Mouse (Mus musculus) activated CD4-positive, CD25-positive, alpha-beta regulatory T cell, adult 4 months (primary cell): ENCODE data around the gene Zfp146. TPM values are rescaled to one million over a fixed set of nuclear protein-coding genes. Genes with fewer than 3 reads are reported as not detected.
"Not testable (repeated sequence)": the region's sequence is repeated elsewhere in the genome, so short reads cannot be mapped to it uniquely, and the experiment has no call there.

Experiments used
- ATAC-seq: one replicate; pipeline ENCODE4 v1.8.0; 2017
- polyA plus RNA-seq, 2 experiments: library from polyadenylated mRNA; unstranded; fragments of 100-300 nt; shearing (Covaris generic); gene quantifications; one replicate each; pipeline ENCODE4 v1.2.1; 2017

The Zfp146 gene
- polyA plus RNA-seq, 2 experiments from 2014 or later = 11.4 to 18.0 TPM

DNA sequence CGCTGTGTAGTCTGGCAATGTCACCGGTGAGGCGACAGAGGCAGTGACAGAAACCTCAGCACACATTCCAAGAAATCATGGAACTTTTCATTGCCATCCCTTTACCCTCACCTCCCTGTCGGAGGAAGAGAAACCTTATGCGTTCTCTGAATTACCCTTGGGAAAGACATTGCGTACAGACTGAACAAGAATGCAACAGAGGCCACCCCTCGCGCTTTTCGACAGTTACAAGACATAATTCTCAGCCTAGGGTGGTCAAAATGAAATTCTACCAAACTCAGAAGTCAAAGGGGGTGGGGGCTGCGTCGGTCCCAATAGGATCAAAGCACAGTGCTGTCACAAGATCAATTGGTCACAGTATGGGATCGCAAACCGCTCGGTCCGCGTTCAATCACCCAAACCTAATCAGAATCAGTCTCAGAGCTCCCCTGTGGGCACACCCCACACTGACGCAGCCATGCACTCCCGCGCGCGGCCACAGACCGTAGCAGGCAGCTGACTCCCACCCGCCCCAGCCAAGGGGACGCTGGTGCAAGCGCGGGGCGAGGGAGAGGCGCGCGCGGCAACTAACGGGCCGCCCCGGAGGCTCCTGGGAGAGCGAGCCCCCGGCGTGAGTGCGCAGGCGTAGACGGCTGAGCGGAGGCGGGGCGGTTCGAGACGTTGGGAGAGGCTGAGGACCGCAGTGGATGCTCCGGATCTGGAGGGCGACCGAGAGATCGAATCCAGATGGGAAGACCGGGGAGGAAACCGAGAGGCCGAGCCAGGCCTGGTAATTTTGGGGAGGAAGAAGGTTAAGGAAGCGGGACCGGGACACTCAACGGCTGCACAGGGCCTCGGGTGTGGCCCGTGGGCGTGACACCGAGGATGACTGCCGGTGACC lies 48.0 kb downstream of the Zfp146 start, which contains the start of gene Zfp382:
Zfp382 (plus strand) TSS at position 635 of the 880 bp plus-strand sequence.
- peak; percentile 87 for ATAC-seq

- not testable (repeated sequence) for ATAC-seq
Measured at GRCm38 (mm10) chr7:30117935-30118334, 51.6 kb downstream of the Zfp146 start.

DNA sequence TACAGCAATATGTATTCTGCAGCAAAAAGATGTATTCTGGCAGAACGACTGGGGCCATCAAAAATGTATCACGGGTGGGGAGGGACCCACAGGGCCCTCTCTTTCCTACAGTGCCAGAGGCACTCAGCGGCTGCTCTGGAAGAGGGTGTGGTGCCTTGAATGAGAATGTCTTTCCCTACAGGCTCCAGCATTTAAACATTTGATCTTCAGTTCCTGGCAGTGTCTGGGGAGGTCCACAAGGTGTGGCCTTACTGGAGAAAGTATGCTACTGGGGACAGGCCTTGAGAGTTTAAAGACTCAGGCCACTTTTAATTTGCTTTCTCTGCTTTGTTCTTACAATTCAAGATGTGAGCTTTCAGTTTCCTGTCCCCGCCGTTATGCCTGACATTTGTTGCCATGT lies 53.5 kb downstream of the Zfp146 start:
- ATAC-seq = no peak

Other genes with a start within 250 kb of the Zfp146 start
- gene Zfp74, start 215.7 kb downstream of the Zfp146 start, polyA plus RNA-seq = 1 to 10 TPM; 4.0 to 4.5 TPM
- 1 to 10 TPM; 1.0 to 1.5 TPM for gene Zfp568, start 185.8 kb downstream of the Zfp146 start, polyA plus RNA-seq
- gene Zfp14, start 118.4 kb downstream of the Zfp146 start, polyA plus RNA-seq = 1 to 10 TPM; 4.3 to 5.2 TPM
- 1 to 10 TPM; 4.9 to 5.5 TPM for gene Zfp82, start 96.8 kb downstream of the Zfp146 start, polyA plus RNA-seq
- 1 to 10 TPM; 1.9 to 3.2 TPM for gene Gm26920, start 79.3 kb downstream of the Zfp146 start, polyA plus RNA-seq
- gene Zfp566, start 79.2 kb downstream of the Zfp146 start, polyA plus RNA-seq = 1 to 10 TPM; 8.4 to 9.9 TPM
- gene Zfp260, start 75.0 kb downstream of the Zfp146 start, polyA plus RNA-seq = 10 to 100 TPM; 56.6 to 88.9 TPM
- gene Zfp382, start 47.8 kb downstream of the Zfp146 start, polyA plus RNA-seq = 10 to 100 TPM; 11.8 to 13.4 TPM
- gene Cox7a1, start 14.4 kb upstream of the Zfp146 start, polyA plus RNA-seq = 1 to 10 TPM in 1 of 2 experiments, not detected in 1; 4.6 TPM
- 10 to 100 TPM; 72.6 to 76.3 TPM for gene Capns1, start 29.1 kb upstream of the Zfp146 start, polyA plus RNA-seq
- gene Polr2i, start 62.2 kb upstream of the Zfp146 start, polyA plus RNA-seq = 10 to 100 TPM; 43.3 to 55.7 TPM
- 100 to 1,000 TPM; 124 to 138 TPM for gene Tbcb, start 62.5 kb upstream of the Zfp146 start, polyA plus RNA-seq
- gene Ovol3, start 66.0 kb upstream of the Zfp146 start, polyA plus RNA-seq = not detected
- gene Thap8, start 110.3 kb upstream of the Zfp146 start, polyA plus RNA-seq = under 1 TPM; 0.33 to 0.48 TPM
- gene Wdr62, start 110.7 kb upstream of the Zfp146 start, polyA plus RNA-seq = 1 to 10 TPM; 2.9 TPM
- 1 to 10 TPM; 3.8 to 5.2 TPM for gene Clip3, start 122.0 kb upstream of the Zfp146 start, polyA plus RNA-seq
- 100 to 1,000 TPM; 121 to 130 TPM for gene Alkbh6, start 139.0 kb upstream of the Zfp146 start, polyA plus RNA-seq
- gene Syne4, start 145.1 kb upstream of the Zfp146 start, polyA plus RNA-seq = 1 to 10 TPM; 2.9 to 6.4 TPM
- gene E130208F15Rik, start 152.0 kb upstream of the Zfp146 start, polyA plus RNA-seq = not detected
- gene Sdhaf1, start 154.1 kb upstream of the Zfp146 start, polyA plus RNA-seq = 1 to 10 TPM; 4.2 to 8.5 TPM
- gene Lrfn3, start 193.0 kb upstream of the Zfp146 start, polyA plus RNA-seq = not detected
- gene Tyrobp, start 244.0 kb upstream of the Zfp146 start, polyA plus RNA-seq = 1 to 10 TPM in 1 of 2 experiments, not detected in 1; 8.1 TPM